Mouse (Mus musculus): ENCODE measurements around the gene Zfp280b.

DNA sequence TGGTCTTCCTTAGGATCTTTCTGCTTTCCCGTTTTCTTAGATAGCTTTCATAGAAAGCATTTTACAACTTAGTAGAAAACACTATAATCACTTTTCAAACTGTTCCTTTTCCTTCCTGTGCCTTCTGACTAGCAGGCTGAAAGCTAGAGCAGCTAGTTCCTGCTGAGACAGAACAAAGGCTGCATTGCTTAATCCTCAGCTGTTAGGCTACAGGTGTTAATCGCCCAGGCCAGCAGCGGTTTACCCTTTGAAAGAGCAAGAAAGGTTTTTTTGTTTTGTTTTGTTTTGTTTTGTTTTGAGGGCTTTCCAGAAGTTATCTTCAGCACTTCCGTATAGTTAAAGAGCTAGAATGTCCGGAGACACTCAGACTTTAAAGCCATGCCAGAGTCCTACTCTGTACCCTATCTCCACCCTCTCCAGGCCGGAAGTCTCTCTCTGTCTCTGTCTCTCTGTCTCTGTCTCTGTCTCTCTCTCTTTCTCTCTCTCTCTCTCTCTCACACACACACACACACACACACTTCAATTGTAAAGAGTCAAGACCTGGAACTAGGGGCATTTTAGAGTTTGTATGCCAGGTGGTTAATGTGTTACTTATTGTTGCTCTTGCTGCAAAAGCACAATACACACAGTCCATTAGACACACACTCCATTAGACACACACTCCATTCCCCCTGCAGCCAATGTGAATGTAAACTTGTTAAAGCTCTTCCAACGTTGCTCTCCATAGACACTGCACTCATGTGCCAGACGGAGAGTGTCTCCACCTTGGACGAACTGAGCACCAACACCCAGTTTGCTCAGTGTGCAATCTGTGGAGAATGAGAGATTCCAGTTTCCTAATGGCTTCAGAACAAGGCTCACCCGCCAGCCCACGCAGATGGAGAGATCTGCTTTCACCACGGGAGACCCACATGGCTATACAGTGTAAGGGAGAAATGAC lies 35.5 kb downstream of the Zfp280b start:
- TF ChIP-seq CTCF (IDR thresholded peaks at IDR 0.05; ENCODE audit: borderline replicate concordance, insufficient read depth, low read length) (no peak), POLR2A (IDR thresholded peaks at IDR 0.05; ENCODE audit: low read depth, low read length) (no peak)

Data from embryonic fibroblast, embryonic 13.5 days (primary cell).